Mouse (Mus musculus): ENCODE results near the gene Clec4b2.
"Not testable (repeated sequence)": the region's sequence is repeated elsewhere in the genome, so short reads cannot be mapped to it uniquely, and the experiment has no call there.

GRCm38 (mm10) chr6:123208077-123208439, 35.4 kb downstream of the Clec4b2 start:
- not testable (repeated sequence) for TF ChIP-seq CTCF (IDR thresholded peaks at IDR 0.05; ENCODE audit: borderline replicate concordance, insufficient read depth, low read length); POLR2A (IDR thresholded peaks at IDR 0.05; ENCODE audit: low read depth, low read length)

Measured in embryonic fibroblast, embryonic 13.5 days (primary cell).